Mouse (Mus musculus) cerebral cortex, adult 2 months (tissue): Measurements from ENCODE around the gene Aoc3.

ENCODE experiments used
- WGBS: fragments of 180-500 bp; shearing (Covaris S2); methylation state at CpG from one replicate; pipeline ENCODE4 v1.1.7; 2018; 5-methylcytosine and 5-hydroxymethylcytosine counted together

The Aoc3 gene

GRCm38 (mm10) chr11:101370141-101370540 lies 39.7 kb downstream of the Aoc3 start:
- WGBS: 83% methylated on average over 5 of the region's 5 CpGs

- 51% methylated on average over 7 of the region's 7 CpGs for WGBS
Measured at GRCm38 (mm10) chr11:101374421-101374938, 44.1 kb downstream of the Aoc3 start.

DNA sequence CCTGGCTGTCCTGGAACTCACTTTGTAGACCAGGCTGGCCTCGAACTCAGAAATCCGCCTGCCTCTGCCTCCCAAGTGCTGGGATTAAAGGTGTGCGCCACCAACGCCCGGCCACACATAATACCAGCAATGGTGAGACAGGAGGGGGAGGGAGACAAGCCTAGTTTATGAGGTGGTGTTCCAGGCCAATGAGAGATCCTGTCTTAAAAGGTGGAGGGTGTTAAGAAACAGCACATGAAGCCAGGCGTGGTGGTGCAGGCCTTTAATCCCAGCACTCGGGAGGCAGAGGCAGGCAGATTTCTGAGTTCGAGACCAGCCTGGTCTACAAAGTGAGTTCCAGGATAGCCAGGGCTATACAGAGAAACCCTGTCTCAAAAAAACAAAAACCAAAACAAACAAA lies 47.8 kb downstream of the Aoc3 start:
- WGBS: 94% methylated on average over 8 of the region's 8 CpGs

DNA sequence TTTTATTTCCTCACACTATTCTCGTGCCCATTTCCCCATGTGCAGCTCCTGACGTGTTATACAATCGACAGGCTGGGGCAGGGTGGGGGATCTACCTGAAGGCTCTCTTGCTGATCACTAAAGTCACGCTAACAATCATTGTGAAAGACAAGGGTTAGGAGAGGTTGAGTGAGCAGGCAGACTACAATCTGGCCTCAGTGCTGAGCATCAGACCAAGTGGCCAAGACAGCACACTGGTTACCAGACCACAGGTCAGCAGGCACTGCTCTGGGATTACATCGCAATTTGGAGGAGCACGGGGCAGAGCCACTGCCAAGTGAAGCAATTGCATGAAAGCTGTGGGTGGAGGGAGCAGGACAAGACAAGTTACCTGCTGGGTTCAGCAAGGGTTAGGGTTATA lies 48.5 kb downstream of the Aoc3 start:
- 88% methylated on average over 6 of the region's 6 CpGs for whole genome bisulfite sequencing

DNA sequence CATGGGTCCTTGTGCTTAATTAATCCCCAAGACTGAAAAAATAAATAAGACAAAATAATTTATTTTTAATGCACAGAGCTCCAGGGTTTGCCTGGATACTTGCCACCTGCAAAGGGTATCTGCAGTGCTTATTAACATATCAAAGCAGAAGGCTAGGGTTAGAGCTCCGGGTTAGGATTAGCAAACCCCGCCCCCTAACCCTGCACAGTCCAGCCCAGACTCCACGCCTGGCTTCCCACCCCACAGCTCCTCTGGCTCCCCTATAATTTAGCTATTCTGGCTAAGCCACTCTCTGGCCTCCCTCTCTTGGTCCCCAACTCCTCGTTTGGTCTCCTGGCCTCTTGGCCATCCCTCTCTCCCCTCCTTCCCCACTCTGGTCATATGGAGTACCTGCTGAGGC lies 51.4 kb downstream of the Aoc3 start:
- whole genome bisulfite sequencing: 32% methylated on average over 4 of the region's 4 CpGs
